Mouse (Mus musculus): ENCODE results near the gene Col26a1.
A peak's percentile ranks its signal among the peaks of the same experiment; 100 is the strongest.
"Not testable (repeated sequence)": the region's sequence is repeated elsewhere in the genome, so short reads cannot be mapped to it uniquely, and the experiment has no call there.

The Col26a1 gene

GRCm38 (mm10) chr5:136753176-136753575, 129.8 kb downstream of the Col26a1 start:
- DNase-seq (ENCODE audit: low read depth, low spot score), result not testable (repeated sequence)

- no peak for DNase-seq (ENCODE audit: low read depth, low spot score)
Observed at GRCm38 (mm10) chr5:136752104-136752503, 130.9 kb downstream of the Col26a1 start.

- no peak for DNase-seq (ENCODE audit: low read depth, low spot score)
Observed at GRCm38 (mm10) chr5:136746596-136746995, 136.4 kb downstream of the Col26a1 start.

GRCm38 (mm10) chr5:136738918-136739317, 144.1 kb downstream of the Col26a1 start:
- DNase-seq (ENCODE audit: low read depth, low spot score), result no peak

- not testable (repeated sequence) for DNase-seq (ENCODE audit: low read depth, low spot score)
Observed at GRCm38 (mm10) chr5:136726271-136726670, 156.7 kb downstream of the Col26a1 start.

GRCm38 (mm10) chr5:136721596-136721995, 161.4 kb downstream of the Col26a1 start:
- DNase-seq (ENCODE audit: low read depth, low spot score), result no peak

- DNase-seq (ENCODE audit: low read depth, low spot score), result no peak
Observed at GRCm38 (mm10) chr5:136718656-136719055, 164.4 kb downstream of the Col26a1 start.

GRCm38 (mm10) chr5:136717573-136717854, 165.5 kb downstream of the Col26a1 start:
- no peak for DNase-seq (ENCODE audit: low read depth, low spot score)

- DNase-seq (ENCODE audit: low read depth, low spot score), result peak; percentile 26
Observed at GRCm38 (mm10) chr5:136716696-136717572, 166.1 kb downstream of the Col26a1 start.

- no peak for DNase-seq (ENCODE audit: low read depth, low spot score)
Observed at GRCm38 (mm10) chr5:136714879-136715278, 168.1 kb downstream of the Col26a1 start.

- DNase-seq (ENCODE audit: low read depth, low spot score), result no peak
Observed at GRCm38 (mm10) chr5:136714232-136714875, 168.7 kb downstream of the Col26a1 start.

- no peak for DNase-seq (ENCODE audit: low read depth, low spot score)
Observed at GRCm38 (mm10) chr5:136710742-136711141, 172.3 kb downstream of the Col26a1 start.

GRCm38 (mm10) chr5:136708116-136708515, 174.9 kb downstream of the Col26a1 start:
- DNase-seq (ENCODE audit: low read depth, low spot score), result no peak

- DNase-seq (ENCODE audit: low read depth, low spot score), result peak; percentile 71
Observed at GRCm38 (mm10) chr5:136706803-136707202, 176.2 kb downstream of the Col26a1 start.

- no peak for DNase-seq (ENCODE audit: low read depth, low spot score)
Observed at GRCm38 (mm10) chr5:136705532-136705931, 177.5 kb downstream of the Col26a1 start.

- no peak for DNase-seq (ENCODE audit: low read depth, low spot score)
Observed at GRCm38 (mm10) chr5:136704151-136704550, 178.9 kb downstream of the Col26a1 start.

GRCm38 (mm10) chr5:136703751-136704150, 179.3 kb downstream of the Col26a1 start:
- DNase-seq (ENCODE audit: low read depth, low spot score), result no peak

GRCm38 (mm10) chr5:136702159-136702725, 180.8 kb downstream of the Col26a1 start:
- DNase-seq (ENCODE audit: low read depth, low spot score), result no peak

- no peak for DNase-seq (ENCODE audit: low read depth, low spot score)
Observed at GRCm38 (mm10) chr5:136697618-136698017, 185.4 kb downstream of the Col26a1 start.

GRCm38 (mm10) chr5:136696516-136696915, 186.5 kb downstream of the Col26a1 start:
- no peak for DNase-seq (ENCODE audit: low read depth, low spot score)

- no peak for DNase-seq (ENCODE audit: low read depth, low spot score)
Observed at GRCm38 (mm10) chr5:136694976-136695375, 188.0 kb downstream of the Col26a1 start.

GRCm38 (mm10) chr5:136693418-136693817, 189.6 kb downstream of the Col26a1 start:
- no peak for DNase-seq (ENCODE audit: low read depth, low spot score)

- no peak for DNase-seq (ENCODE audit: low read depth, low spot score)
Observed at GRCm38 (mm10) chr5:136692784-136693183, 190.2 kb downstream of the Col26a1 start, which contains the start of gene Myl10. TSS of gene Myl10 (plus strand) at chr5:136693146.

All from embryo, embryonic 11.5 days (tissue).